Mouse (Mus musculus) layer of hippocampus, adult 8-10 months (tissue): Measurements from ENCODE around the gene Agap1. TPM values are rescaled to one million over a fixed set of nuclear protein-coding genes. Genes with fewer than 3 reads are reported as not detected.
A peak's percentile ranks its signal among the peaks of the same experiment; 100 is the strongest.

Source experiments
- DNase-seq, 2 experiments: peaks; one replicate each; pipeline ENCODE4 v3.0.0; 2022; ENCODE audit warnings: low spot score in 2 of 2
- total RNA-seq, 4 experiments: library from RNA; stranded (reverse); gene quantifications; 2 replicates each; pipeline ENCODE4 v1.2.4; 2022

Agap1 gene
- total RNA-seq, 4 experiments from 2014 or later, result 235 to 308 (median 283) TPM

GRCm38 (mm10) chr1:89929721-89930505 lies 475.3 kb downstream of the Agap1 start:
- no peak for DNase-seq

- no peak for DNase-seq
Observed at GRCm38 (mm10) chr1:89930551-89930950, 475.9 kb downstream of the Agap1 start.

- DNase-seq, result no peak
Observed at GRCm38 (mm10) chr1:89931120-89931519, 476.5 kb downstream of the Agap1 start, which contains the start of gene Gbx2. TSS of gene Gbx2 (minus strand) at chr1:89931179.

- no peak for DNase-seq
Observed at GRCm38 (mm10) chr1:89932021-89932423, 477.4 kb downstream of the Agap1 start.

- no peak for DNase-seq
Observed at GRCm38 (mm10) chr1:89932616-89933015, 478.0 kb downstream of the Agap1 start.

- DNase-seq, result no peak
Observed at GRCm38 (mm10) chr1:89933028-89933427, 478.4 kb downstream of the Agap1 start.

GRCm38 (mm10) chr1:89933786-89934185 lies 479.2 kb downstream of the Agap1 start:
- no peak for DNase-seq

GRCm38 (mm10) chr1:89934316-89935260 lies 480.0 kb downstream of the Agap1 start:
- DNase-seq, result no peak

GRCm38 (mm10) chr1:89935493-89936348 lies 481.1 kb downstream of the Agap1 start:
- DNase-seq, result no peak

GRCm38 (mm10) chr1:89938884-89939595 lies 484.4 kb downstream of the Agap1 start:
- DNase-seq, result no peak

- DNase-seq, result no peak
Observed at GRCm38 (mm10) chr1:89939596-89939960, 485.0 kb downstream of the Agap1 start.

- peak in 1 of 2 experiments; percentile 19 for DNase-seq
Observed at GRCm38 (mm10) chr1:89939981-89940726, 485.5 kb downstream of the Agap1 start.

- no peak for DNase-seq
Observed at GRCm38 (mm10) chr1:89940961-89941524, 486.4 kb downstream of the Agap1 start.

- no peak for DNase-seq
Observed at GRCm38 (mm10) chr1:89941701-89942381, 487.2 kb downstream of the Agap1 start.

GRCm38 (mm10) chr1:89942395-89942976 lies 487.9 kb downstream of the Agap1 start:
- no peak for DNase-seq

- peak in 1 of 2 experiments; percentile 68 for DNase-seq
Observed at GRCm38 (mm10) chr1:89943202-89943601, 488.6 kb downstream of the Agap1 start.
